Mouse (Mus musculus) erythroblast, embryonic 14.5 days (primary cell): Measurements from ENCODE around the gene Wdtc1. TPM values are rescaled to one million over a fixed set of nuclear protein-coding genes. Genes with fewer than 3 reads are reported as not detected.
A peak's percentile ranks its signal among the peaks of the same experiment; 100 is the strongest.

Experiments
- H3K27me3 ChIP-seq: 2 replicates; pipeline ENCODE4 v1.6.1; 2012; ENCODE audit warnings: inconsistent platforms; ENCODE audit not compliant: control insufficient read depth
- H3K36me3 ChIP-seq: 2 replicates; pipeline ENCODE4 v1.6.1; 2012; ENCODE audit warnings: mild to moderate bottlenecking, inconsistent platforms; ENCODE audit not compliant: control insufficient read depth
- H3K4me1 ChIP-seq: 2 replicates; pipeline ENCODE4 v1.6.1; 2012; ENCODE audit warnings: inconsistent platforms; ENCODE audit not compliant: control insufficient read depth
- H3K4me3 ChIP-seq: replicated peaks from 2 replicates; pipeline ENCODE3; 2012; ENCODE audit warnings: moderate library complexity, mild to moderate bottlenecking, inconsistent platforms
- H3K9me3 ChIP-seq: 2 replicates; pipeline ENCODE4 v1.6.1; 2012; ENCODE audit warnings: low read length, inconsistent platforms, mixed read lengths; ENCODE audit not compliant: control insufficient read depth
- GATA1 ChIP-seq: IDR thresholded peaks from 2 replicates; pipeline ENCODE4 v1.6.1; 2012; ENCODE audit warnings: low read length, inconsistent platforms, mixed read lengths
- TAL1 ChIP-seq: IDR thresholded peaks from 3 replicates; pipeline ENCODE4 v1.6.1; 2012; ENCODE audit warnings: low read length, inconsistent platforms, mixed read lengths
- polyA plus RNA-seq: library from polyadenylated mRNA; stranded (reverse); fragments of >175 nt; gene quantifications from 2 replicates; pipeline ENCODE4 v1.2.3, GENCODE M21; 2012

Wdtc1 gene
- polyA plus RNA-seq, 1 experiment = 23.1 TPM

DNA sequence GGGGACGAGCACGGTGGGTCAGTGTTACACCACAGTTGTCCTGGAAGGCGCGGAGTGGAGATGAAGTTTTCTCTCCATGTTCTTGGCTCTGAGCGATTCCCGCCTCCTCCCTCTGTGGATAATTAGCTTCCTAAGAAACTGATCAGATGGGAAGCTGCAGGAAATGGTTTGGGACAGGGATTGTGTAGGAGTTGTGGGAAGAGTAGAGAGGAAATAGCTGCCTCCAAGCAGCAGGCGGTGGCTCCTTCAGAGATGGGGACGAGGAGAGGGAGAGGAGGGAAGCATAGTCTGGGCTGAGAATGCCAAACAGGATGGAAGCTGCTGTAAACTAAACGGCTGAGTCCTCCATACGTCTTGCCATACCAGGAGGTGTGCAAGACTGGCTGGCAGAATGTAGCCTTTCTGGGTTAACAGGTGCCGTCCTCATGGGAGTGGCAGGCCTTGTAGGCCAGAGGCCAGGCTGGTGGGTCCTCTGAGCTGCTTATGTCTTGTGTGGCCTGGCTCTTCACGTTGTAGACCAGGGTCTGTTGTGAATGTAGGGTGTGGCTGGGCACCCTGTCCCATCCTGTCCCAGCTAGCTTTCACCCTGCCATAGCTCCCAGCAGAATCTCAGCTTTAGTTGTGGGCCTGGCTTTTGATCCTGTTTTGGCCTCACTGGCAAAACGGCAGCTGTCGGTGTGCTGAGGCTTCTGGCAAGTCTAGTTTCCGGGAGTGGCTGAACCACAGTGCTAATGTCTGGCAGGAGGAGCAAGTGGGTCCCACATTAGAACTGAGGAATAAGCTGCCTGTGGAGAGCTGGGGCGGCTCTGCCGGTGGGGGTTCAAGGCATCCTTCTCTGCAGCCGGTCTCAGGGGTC, 38.1 kb upstream of the Wdtc1 start:
- no peak overlapping the region for H3K4me3 ChIP-seq
- TF ChIP-seq GATA1 = no peak
- TF ChIP-seq TAL1 = no peak
- peaks cover 78% of the 10 kb centered on the region for H3K4me1 ChIP-seq
- peaks cover 61% of the 10 kb centered on the region for H3K36me3 ChIP-seq
- H3K27me3 ChIP-seq = no peaks in the 10 kb centered on the region
- H3K9me3 ChIP-seq = no peaks in the 10 kb centered on the region

DNA sequence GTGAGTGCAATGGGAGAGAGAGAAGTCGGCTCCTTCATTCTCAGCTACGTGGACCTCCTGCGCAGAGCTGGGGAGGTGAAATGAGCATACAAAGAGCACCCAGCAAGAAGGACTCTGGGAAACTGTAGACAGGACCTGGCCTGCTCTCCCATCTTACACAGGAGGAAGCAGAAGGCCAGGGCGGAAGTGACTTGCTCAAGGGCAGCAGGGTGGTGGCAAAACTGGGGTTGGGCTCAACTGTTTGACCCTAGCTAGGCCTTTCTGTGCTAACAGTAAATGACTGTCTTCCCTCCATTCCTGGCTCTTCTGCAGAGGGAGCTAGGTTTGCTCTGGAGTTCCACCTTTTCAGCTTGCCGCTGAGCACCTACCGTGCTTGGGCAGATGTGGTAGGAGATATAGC, 37.3 kb upstream of the Wdtc1 start:
- peaks cover 72% of the 10 kb centered on the region for H3K4me1 ChIP-seq
- peaks cover 61% of the 10 kb centered on the region for H3K36me3 ChIP-seq
- no peaks in the 10 kb centered on the region for H3K27me3 ChIP-seq
- H3K9me3 ChIP-seq = no peaks in the 10 kb centered on the region
- peak overlapping the region; percentile 11 for H3K4me3 ChIP-seq
- TF ChIP-seq GATA1 (no peak), TAL1 (no peak)

DNA sequence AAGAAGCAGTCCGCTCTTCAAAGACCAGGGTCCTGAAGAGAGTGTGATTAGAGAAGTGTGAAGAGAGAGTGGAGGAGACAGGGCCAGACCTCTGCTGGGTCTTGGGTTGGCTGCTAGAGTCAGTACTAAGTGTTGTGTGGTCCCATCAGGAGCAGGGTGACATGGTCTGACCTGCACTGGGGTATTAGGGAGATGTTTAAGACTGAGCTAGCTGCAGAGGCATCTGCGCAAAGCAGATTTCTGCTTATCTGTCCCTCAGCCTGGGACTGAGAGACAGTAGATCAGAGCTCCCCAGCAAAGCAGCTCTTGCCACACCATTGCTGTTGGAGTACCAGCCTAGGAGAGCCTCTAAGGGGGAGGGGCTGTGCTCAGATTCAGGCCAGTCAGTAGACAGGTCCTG, 36.8 kb upstream of the Wdtc1 start:
- Histone ChIP-seq H3K9me3 (no peaks in the 10 kb centered on the region), H3K27me3 (no peaks in the 10 kb centered on the region), H3K4me3 (peak overlapping the region; percentile 11), H3K4me1 (peaks cover 66% of the 10 kb centered on the region), H3K36me3 (peaks cover 63% of the 10 kb centered on the region)
- TF ChIP-seq GATA1 (peak; percentile 86), TAL1 (peak; percentile 85)

DNA sequence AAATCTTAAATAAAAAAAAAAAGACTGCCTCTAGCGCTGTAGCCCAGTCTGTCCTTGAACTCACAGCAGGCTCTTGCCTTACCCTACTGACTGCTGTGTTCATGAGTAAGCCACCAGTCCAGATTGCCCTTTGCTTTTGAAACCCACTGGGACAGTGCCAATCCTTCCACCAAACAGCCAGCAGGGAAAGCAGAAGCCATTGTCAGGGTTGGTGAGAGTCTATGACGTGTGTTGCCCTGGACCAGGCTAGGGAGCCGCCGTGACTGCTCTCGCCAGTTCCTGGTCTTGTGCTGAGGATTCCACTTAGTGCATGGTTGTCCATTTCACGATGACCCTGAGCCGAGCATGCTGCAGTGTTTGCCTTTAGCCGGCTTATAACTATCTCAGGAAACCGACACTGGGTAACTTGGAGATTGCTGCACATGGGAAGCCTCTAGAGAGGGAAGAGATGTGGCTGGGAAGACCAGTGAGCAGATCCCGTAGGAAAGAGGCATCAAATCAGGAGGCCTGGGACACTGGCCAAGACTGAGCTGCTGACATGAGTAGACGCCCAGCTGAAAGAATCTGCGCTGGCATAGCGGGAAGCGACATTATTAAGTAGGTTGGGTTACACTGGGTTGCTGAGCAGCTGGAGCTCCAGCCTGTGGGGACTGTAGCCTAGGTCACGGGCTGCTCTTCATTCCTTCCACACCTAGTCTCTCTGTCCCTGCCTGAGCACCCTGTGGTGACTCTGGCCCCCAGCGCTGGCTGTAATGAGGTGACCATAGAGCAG, 35.7 kb upstream of the Wdtc1 start:
- Histone ChIP-seq H3K36me3 (peaks cover 70% of the 10 kb centered on the region), H3K4me1 (peaks cover 59% of the 10 kb centered on the region), H3K9me3 (no peaks in the 10 kb centered on the region), H3K4me3 (no peak overlapping the region), H3K27me3 (no peaks in the 10 kb centered on the region)
- TF ChIP-seq TAL1 (no peak), GATA1 (no peak)

DNA sequence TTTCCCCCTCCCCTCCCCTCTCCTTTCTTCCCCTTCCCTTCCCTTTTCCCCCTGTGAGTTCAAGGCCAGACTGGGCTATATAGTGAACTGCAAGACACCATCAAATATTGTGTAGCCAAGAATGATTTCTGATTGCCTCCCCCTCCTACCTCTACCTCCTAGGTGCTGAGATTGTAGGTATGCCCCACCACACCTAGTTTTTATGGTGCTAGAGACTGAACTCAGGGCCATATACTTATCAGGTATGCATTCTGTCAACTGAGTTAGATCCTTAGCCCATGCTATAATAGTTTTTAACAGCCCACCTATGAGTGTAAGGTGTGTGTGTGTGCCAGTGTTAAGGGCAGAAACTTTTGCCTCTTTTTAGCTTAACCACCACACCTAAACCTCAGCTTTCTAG, 33.8 kb upstream of the Wdtc1 start:
- H3K4me3 ChIP-seq = no peak overlapping the region
- no peaks in the 10 kb centered on the region for H3K9me3 ChIP-seq
- peaks cover 50% of the 10 kb centered on the region for H3K4me1 ChIP-seq
- no peaks in the 10 kb centered on the region for H3K27me3 ChIP-seq
- no peak for TF ChIP-seq GATA1
- no peak for TF ChIP-seq TAL1
- peaks cover 79% of the 10 kb centered on the region for H3K36me3 ChIP-seq

DNA sequence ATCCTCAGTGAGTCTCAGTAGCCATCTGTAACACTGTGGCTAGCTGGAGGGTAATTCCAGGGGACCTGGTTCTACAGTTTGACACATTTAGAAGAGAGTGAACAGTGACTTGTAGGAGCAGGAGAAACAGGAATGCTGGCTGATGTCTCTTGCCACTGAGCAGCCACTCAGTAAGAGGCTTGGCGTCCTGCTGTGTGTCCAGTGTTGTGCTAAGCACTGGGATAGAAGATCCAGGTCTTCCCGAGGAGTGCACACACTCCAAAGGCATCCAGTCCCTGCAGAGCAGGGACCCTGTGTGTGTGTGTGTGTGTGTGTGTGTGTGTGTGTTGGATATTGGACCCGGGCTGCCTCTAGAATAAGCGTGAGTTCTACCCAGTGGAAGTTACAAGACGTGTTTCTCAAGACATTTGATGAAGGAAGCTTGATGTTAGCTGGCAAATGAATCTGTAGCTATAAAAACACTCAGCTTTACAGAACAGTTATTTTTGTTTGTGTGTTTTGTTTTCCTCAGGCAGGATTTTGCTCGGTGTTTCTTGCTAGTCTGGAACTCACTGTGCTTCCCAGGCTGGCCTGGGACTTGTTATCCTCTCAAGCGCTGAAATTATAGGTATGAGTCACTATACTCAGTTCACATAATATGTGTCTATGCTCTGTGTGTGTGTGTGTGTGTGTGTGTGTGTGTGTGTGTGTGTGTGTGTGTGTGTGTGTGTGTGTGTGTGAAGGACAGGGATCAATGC, 32.9 kb upstream of the Wdtc1 start:
- peaks cover 78% of the 10 kb centered on the region for H3K36me3 ChIP-seq

DNA sequence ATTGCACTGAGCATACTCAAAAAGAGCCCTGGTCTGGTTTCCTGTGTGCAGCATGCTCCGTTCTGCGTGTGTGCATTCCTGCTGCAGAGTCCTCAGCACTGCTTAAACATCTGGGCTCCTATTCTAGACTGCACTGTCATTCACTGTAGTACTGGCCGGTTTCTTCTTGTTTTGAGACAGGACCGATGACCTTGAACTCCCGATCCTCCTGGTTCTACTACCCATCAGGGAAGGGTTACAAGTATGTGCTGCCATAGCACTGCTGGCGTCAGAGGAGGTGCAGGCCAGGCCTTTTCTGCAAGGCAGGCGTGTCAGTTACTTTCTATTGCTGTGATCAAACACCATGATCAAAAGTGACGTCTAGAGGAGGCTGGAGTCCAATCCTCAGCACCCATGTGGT, 27.9 kb upstream of the Wdtc1 start:
- Histone ChIP-seq H3K27me3 (no peaks in the 10 kb centered on the region), H3K9me3 (no peaks in the 10 kb centered on the region), H3K4me3 (no peak overlapping the region), H3K4me1 (peaks cover 57% of the 10 kb centered on the region), H3K36me3 (peaks cover 73% of the 10 kb centered on the region)
- TF ChIP-seq GATA1 = no peak
- TF ChIP-seq TAL1 = no peak

More for the DNA sequence above, 32.9 kb upstream of the Wdtc1 start:
- peaks cover 46% of the 10 kb centered on the region for H3K4me1 ChIP-seq
- H3K9me3 ChIP-seq = no peaks in the 10 kb centered on the region
- H3K27me3 ChIP-seq = no peaks in the 10 kb centered on the region
- H3K4me3 ChIP-seq = no peak overlapping the region
- TF ChIP-seq TAL1 (no peak), GATA1 (no peak)

DNA sequence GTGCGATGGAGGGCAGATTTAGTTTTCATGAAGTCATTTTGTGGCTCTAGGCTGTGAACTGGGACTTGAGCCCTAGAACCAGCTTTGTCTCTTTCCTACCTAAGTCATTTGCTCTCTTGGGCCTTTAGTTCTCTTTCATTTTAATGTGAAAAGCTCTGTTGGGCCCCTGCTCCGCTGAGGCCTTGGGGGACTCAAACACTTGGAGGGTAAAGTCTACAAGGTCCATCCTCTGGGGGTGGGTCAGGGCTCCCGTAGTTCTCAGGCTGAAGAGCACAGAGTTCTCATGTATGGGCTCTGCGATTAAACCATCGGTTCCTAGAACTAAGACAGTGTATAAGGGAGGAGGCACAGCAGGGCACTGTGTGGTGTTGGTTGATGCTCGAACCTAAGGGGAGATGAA, 27.3 kb upstream of the Wdtc1 start:
- Histone ChIP-seq H3K4me3 (no peak overlapping the region), H3K36me3 (peaks cover 73% of the 10 kb centered on the region), H3K9me3 (no peaks in the 10 kb centered on the region), H3K4me1 (peaks cover 61% of the 10 kb centered on the region), H3K27me3 (no peaks in the 10 kb centered on the region)
- TF ChIP-seq TAL1 (no peak), GATA1 (no peak)

DNA sequence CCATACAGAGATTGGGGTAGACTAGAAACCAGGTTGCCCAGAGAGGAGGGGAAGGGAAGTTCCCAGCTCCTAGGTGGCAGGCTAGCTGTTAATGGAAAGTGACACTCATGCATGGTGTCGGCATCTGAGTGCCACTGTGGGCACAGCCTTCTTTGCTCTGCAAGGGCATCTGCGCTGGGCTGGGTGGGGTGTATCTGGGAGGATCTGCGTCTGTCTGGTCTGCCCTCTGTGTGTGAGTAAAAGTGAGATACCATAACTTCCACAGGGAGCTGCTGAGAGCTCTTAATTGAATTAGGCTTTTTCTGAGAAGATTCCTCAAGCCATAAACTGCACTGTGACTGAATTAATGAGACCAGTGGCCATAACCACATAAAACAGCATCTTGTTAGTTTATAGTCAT, 26.6 kb upstream of the Wdtc1 start:
- TF ChIP-seq TAL1 = no peak
- TF ChIP-seq GATA1 = no peak
- no peaks in the 10 kb centered on the region for H3K9me3 ChIP-seq
- H3K27me3 ChIP-seq = no peaks in the 10 kb centered on the region
- H3K4me1 ChIP-seq = peaks cover 66% of the 10 kb centered on the region
- peaks cover 73% of the 10 kb centered on the region for H3K36me3 ChIP-seq
- no peak overlapping the region for H3K4me3 ChIP-seq
